Mouse (Mus musculus): ENCODE results near the gene Cfap45. TPM values are rescaled to one million over a fixed set of nuclear protein-coding genes. Genes with fewer than 3 reads are reported as not detected.

Cfap45 gene
- total RNA-seq, 2 experiments from 2014 or later, result 0.33 TPM; not detected in 1

- no peak for DNase-seq
- intact Hi-C loops (cut with DNase I), result no loop called here
These were observed 28.7 kb downstream of the Cfap45 start for GRCm38 (mm10) chr1:172549314-172549713.

- intact Hi-C loops (cut with DNase I), result no loop called here
These were observed 29.1 kb downstream of the Cfap45 start for GRCm38 (mm10) chr1:172549717-172550116.

GRCm38 (mm10) chr1:172550551-172550951 lies 29.9 kb downstream of the Cfap45 start:
- peak in 1 of 2 experiments; percentile 13 for DNase-seq
- intact Hi-C loops (cut with DNase I), result no loop called here

More at GRCm38 (mm10) chr1:172549717-172550116, 29.1 kb downstream of the Cfap45 start:
- no peak for DNase-seq

GRCm38 (mm10) chr1:172551009-172551408 lies 30.4 kb downstream of the Cfap45 start:
- intact Hi-C loops (cut with DNase I), result no loop called here
- no peak for DNase-seq

- no peak for DNase-seq
- intact Hi-C loops (cut with DNase I), result no loop called here
These were observed 32.0 kb downstream of the Cfap45 start for GRCm38 (mm10) chr1:172552623-172553022.

- DNase-seq, result no peak
- intact Hi-C loops (cut with DNase I), result no loop called here
These were observed 35.0 kb downstream of the Cfap45 start, which contains the start of gene Vsig8 for GRCm38 (mm10) chr1:172555638-172556037. Gene Vsig8 (plus strand): TSS chr1:172555938.

GRCm38 (mm10) chr1:172562641-172563464 lies 42.3 kb downstream of the Cfap45 start:
- DNase-seq, result peak; percentile 36 to 56
- intact Hi-C loops (cut with DNase I), result loop anchor here (5.0 kb wide), 1 partner anchor 36 kb away; no protein-coding TSS in a partner anchor

- intact Hi-C loops (cut with DNase I), result loop anchor here (5.0 kb wide), 1 partner anchor 36 kb away; no protein-coding TSS in a partner anchor
- DNase-seq, result no peak
These were observed 42.8 kb downstream of the Cfap45 start for GRCm38 (mm10) chr1:172563465-172563828.

- no peak for DNase-seq
- intact Hi-C loops (cut with DNase I), result no loop called here
These were observed 45.5 kb downstream of the Cfap45 start for GRCm38 (mm10) chr1:172566131-172566530.

- no peak for DNase-seq
- intact Hi-C loops (cut with DNase I), result no loop called here
These were observed 47.2 kb downstream of the Cfap45 start for GRCm38 (mm10) chr1:172567758-172568157.

GRCm38 (mm10) chr1:172580116-172580515 lies 59.5 kb downstream of the Cfap45 start:
- DNase-seq, result no peak
- intact Hi-C loops (cut with DNase I), result no loop called here

- intact Hi-C loops (cut with DNase I), result no loop called here
- DNase-seq, result no peak
These were observed 61.8 kb downstream of the Cfap45 start for GRCm38 (mm10) chr1:172582436-172582835.

- intact Hi-C loops (cut with DNase I), result no loop called here
- DNase-seq, result no peak
These were observed 63.7 kb downstream of the Cfap45 start for GRCm38 (mm10) chr1:172584271-172584670.

GRCm38 (mm10) chr1:172585026-172585425 lies 64.4 kb downstream of the Cfap45 start:
- intact Hi-C loops (cut with DNase I), result no loop called here
- DNase-seq, result no peak

GRCm38 (mm10) chr1:172585612-172586567 lies 65.3 kb downstream of the Cfap45 start:
- intact Hi-C loops (cut with DNase I), result no loop called here
- DNase-seq, result no peak

- peak; percentile 34 to 51 for DNase-seq
- intact Hi-C loops (cut with DNase I), result no loop called here
These were observed 69.8 kb downstream of the Cfap45 start, which contains the start of gene Slamf8 for GRCm38 (mm10) chr1:172590385-172590784. Gene Slamf8 (minus strand): TSS chr1:172590568.

GRCm38 (mm10) chr1:172593321-172593720 lies 72.7 kb downstream of the Cfap45 start:
- intact Hi-C loops (cut with DNase I), result no loop called here
- DNase-seq, result no peak

GRCm38 (mm10) chr1:172593956-172594355 lies 73.4 kb downstream of the Cfap45 start:
- DNase-seq, result no peak
- intact Hi-C loops (cut with DNase I), result no loop called here

GRCm38 (mm10) chr1:172594495-172594894 lies 73.9 kb downstream of the Cfap45 start:
- no peak for DNase-seq
- intact Hi-C loops (cut with DNase I), result no loop called here

Measured in gastrocnemius, postnatal 36 days (tissue).